Mouse (Mus musculus) megakaryocyte, embryonic 14.5 days (primary cell): ENCODE measurements around the gene Aqr.

Experiments
- FLI1 ChIP-seq: IDR thresholded peaks from 2 replicates; pipeline ENCODE4 v1.6.1; 2012; ENCODE audit warnings: low read length, inconsistent platforms, mixed read lengths
- GATA1 ChIP-seq: IDR thresholded peaks from 3 replicates; pipeline ENCODE4 v1.6.1; 2012; ENCODE audit warnings: mixed read lengths, low read length, inconsistent platforms, borderline replicate concordance

GRCm38 (mm10) chr2:114115563-114115962 is 71.3 kb downstream of the Aqr start:
- TF ChIP-seq GATA1 (no peak), FLI1 (no peak)
